Mouse (Mus musculus): ENCODE data around the gene Slc31a1.

Gene Slc31a1

GRCm38 (mm10) chr4:62440986-62441385 is 80.5 kb downstream of the Slc31a1 start:
- in situ Hi-C loops (cut with MboI, MseI) = no loop called here
